Mouse (Mus musculus): ENCODE results near the gene Olfr672. TPM values are rescaled to one million over a fixed set of nuclear protein-coding genes. Genes with fewer than 3 reads are reported as not detected.

The Olfr672 gene
- polyA plus RNA-seq, 1 experiment from 2014 or later, result not detected

Other genes starting within 250 kb of the Olfr672 start
- gene Usp17le, start 224.6 kb downstream of the Olfr672 start, polyA plus RNA-seq (2014; fragmentation: Nextera tagmentation; extraction: Ambion mirVana), result not detected in 2 replicates
- not detected in 2 replicates for gene Usp17lb, start 159.4 kb downstream of the Olfr672 start, polyA plus RNA-seq (2014; fragmentation: Nextera tagmentation; extraction: Ambion mirVana)
- not detected in 2 replicates for gene Usp17la, start 145.0 kb downstream of the Olfr672 start, polyA plus RNA-seq (2014; fragmentation: Nextera tagmentation; extraction: Ambion mirVana)
- not detected in 2 replicates for gene Olfr665, start 124.0 kb downstream of the Olfr672 start, polyA plus RNA-seq (2014; fragmentation: Nextera tagmentation; extraction: Ambion mirVana)
- gene Olfr666, start 106.1 kb downstream of the Olfr672 start, polyA plus RNA-seq (2014; fragmentation: Nextera tagmentation; extraction: Ambion mirVana), result not detected in 2 replicates
- gene Olfr667, start 80.5 kb downstream of the Olfr672 start, polyA plus RNA-seq (2014; fragmentation: Nextera tagmentation; extraction: Ambion mirVana), result not detected in 2 replicates
- not detected in 2 replicates for gene Olfr668, start 74.0 kb downstream of the Olfr672 start, polyA plus RNA-seq (2014; fragmentation: Nextera tagmentation; extraction: Ambion mirVana)
- not detected in 2 replicates for gene Olfr669, start 67.8 kb downstream of the Olfr672 start, polyA plus RNA-seq (2014; fragmentation: Nextera tagmentation; extraction: Ambion mirVana)
- not detected in 2 replicates for gene Olfr670, start 39.4 kb downstream of the Olfr672 start, polyA plus RNA-seq (2014; fragmentation: Nextera tagmentation; extraction: Ambion mirVana)
- gene Olfr671, start 22.9 kb downstream of the Olfr672 start, polyA plus RNA-seq (2014; fragmentation: Nextera tagmentation; extraction: Ambion mirVana), result not detected in 2 replicates
- gene Olfr675, start 26.4 kb upstream of the Olfr672 start, polyA plus RNA-seq (2014; fragmentation: Nextera tagmentation; extraction: Ambion mirVana), result not detected in 2 replicates
- gene Olfr676, start 30.7 kb upstream of the Olfr672 start, polyA plus RNA-seq (2014; fragmentation: Nextera tagmentation; extraction: Ambion mirVana), result not detected in 2 replicates
- gene Olfr677, start 49.3 kb upstream of the Olfr672 start, polyA plus RNA-seq (2014; fragmentation: Nextera tagmentation; extraction: Ambion mirVana), result not detected in 2 replicates
- not detected in 2 replicates for gene Olfr678, start 62.4 kb upstream of the Olfr672 start, polyA plus RNA-seq (2014; fragmentation: Nextera tagmentation; extraction: Ambion mirVana)
- gene Olfr679, start 79.2 kb upstream of the Olfr672 start, polyA plus RNA-seq (2014; fragmentation: Nextera tagmentation; extraction: Ambion mirVana), result not detected in 2 replicates
- not detected in 2 replicates for gene Olfr680-ps1, start 90.8 kb upstream of the Olfr672 start, polyA plus RNA-seq (2014; fragmentation: Nextera tagmentation; extraction: Ambion mirVana)
- gene Olfr681, start 114.8 kb upstream of the Olfr672 start, polyA plus RNA-seq (2014; fragmentation: Nextera tagmentation; extraction: Ambion mirVana), result not detected in 2 replicates
- not detected in 2 replicates for gene Olfr683, start 145.0 kb upstream of the Olfr672 start, polyA plus RNA-seq (2014; fragmentation: Nextera tagmentation; extraction: Ambion mirVana)
- not detected in 2 replicates for gene Olfr684, start 161.6 kb upstream of the Olfr672 start, polyA plus RNA-seq (2014; fragmentation: Nextera tagmentation; extraction: Ambion mirVana)
- not detected in 2 replicates for gene Olfr685, start 184.0 kb upstream of the Olfr672 start, polyA plus RNA-seq (2014; fragmentation: Nextera tagmentation; extraction: Ambion mirVana)
- gene Olfr686, start 205.5 kb upstream of the Olfr672 start, polyA plus RNA-seq (2014; fragmentation: Nextera tagmentation; extraction: Ambion mirVana), result not detected in 2 replicates